Mouse (Mus musculus) cerebellum, adult (tissue): ENCODE measurements around the gene Mlycd.

Experiments
- ATAC-seq: cut with Nextera tagmentation; 2 replicates; pipeline ENCODE4 v1.9.2; 2017; ENCODE audit warnings: mild to moderate bottlenecking, moderate library complexity, mixed read lengths; ENCODE audit not compliant: insufficient number of reproducible peaks, low FRiP score, low TSS enrichment

Gene Mlycd

GRCm38 (mm10) chr8:119451131-119451530 is 56.5 kb downstream of the Mlycd start:
- ATAC-seq, result no peak

- no peak for ATAC-seq
Observed at GRCm38 (mm10) chr8:119452919-119453318, 58.2 kb downstream of the Mlycd start.

- no peak for ATAC-seq
Observed at GRCm38 (mm10) chr8:119456045-119456444, 61.4 kb downstream of the Mlycd start.

- no peak for ATAC-seq
Observed at GRCm38 (mm10) chr8:119459724-119460123, 65.0 kb downstream of the Mlycd start.
